Mouse (Mus musculus) heart, adult 11 months (tissue): ENCODE data around the gene Ppp1r21.

Experiments used
- DNase-seq: peaks from one replicate; pipeline ENCODE4 v3.0.0; 2022

The Ppp1r21 gene

DNA sequence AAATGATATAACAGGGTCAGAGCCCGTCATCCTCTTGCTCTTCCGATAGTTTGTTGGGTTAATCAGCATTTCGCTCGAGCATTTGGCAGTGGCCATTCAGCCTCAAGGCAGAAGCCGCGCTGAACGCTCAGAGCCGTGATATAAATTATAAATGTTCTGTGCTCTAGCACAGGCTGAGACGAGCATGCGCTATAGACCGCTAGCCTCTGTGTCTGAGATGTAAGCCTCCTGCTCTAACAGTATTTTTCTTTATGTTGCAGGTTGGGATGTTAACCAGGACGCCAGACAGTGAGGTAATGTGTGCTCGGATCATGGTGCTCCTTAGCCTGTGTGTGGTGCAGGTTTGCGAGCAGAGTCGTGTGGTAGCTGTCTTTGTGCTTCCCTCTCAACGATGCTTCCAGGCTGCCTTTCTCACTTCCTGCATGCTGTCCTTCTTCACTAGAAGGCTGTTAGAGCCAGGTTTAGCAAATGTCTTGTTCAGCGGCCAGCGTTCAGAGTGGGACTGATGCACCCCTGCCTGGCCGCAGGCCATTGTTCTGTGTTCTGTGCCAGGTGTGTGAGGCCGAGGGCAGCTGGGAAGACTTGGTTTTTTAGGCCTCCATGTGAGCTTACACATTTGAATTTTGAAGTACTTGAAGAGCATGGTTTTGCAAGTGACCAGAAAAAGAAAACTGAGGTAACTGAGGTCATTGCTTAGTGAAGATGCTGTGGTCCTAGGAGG, 48.8 kb downstream of the Ppp1r21 start:
- no peak for DNase-seq

DNA sequence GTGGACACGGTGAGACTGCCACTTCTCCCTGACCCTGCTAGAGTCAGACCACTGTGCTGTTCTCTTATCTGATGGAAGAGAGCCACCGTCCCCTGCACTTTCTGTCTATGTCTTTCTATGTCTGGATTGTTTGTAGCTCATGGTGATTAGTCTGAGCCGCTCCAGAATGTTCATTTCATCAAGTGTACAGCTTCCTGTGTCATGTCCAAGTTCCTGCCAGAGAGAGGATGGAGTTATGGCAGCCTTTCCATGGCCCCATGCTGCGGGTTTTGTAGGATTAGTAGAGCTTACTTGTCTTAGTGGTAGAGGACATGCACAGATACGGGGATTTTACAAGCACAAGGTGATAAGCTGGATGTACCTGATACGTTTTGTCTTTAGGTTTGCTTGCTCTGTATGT, 50.6 kb downstream of the Ppp1r21 start:
- DNase-seq: no peak

- DNase-seq: peak; percentile 97
Measured at GRCm38 (mm10) chr17:88581511-88582021, 51.6 kb downstream of the Ppp1r21 start.

- DNase-seq: no peak
Measured at GRCm38 (mm10) chr17:88582999-88583398, 53.1 kb downstream of the Ppp1r21 start.

GRCm38 (mm10) chr17:88583411-88583810, 53.5 kb downstream of the Ppp1r21 start:
- DNase-seq: no peak

DNA sequence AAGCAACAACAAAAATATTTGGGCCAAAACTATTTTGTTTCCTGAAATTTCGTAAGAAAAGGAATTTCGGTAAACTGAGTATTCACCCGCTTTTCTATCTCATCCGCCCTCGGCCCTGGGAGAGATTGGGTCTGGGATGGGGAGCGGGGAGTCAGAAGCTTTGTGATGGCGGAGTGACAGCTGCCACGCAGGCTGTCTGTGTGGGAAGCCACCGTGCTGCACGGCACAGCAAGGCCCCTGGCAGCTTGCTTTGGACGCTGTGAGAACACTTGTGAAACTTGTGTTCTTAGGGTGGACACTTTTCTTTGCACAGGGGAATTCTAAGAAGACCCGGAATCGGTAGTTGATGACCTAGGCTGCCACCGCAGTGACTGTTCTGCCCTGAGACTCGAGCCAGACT, 57.5 kb downstream of the Ppp1r21 start:
- no peak for DNase-seq

GRCm38 (mm10) chr17:88588228-88588627, 58.3 kb downstream of the Ppp1r21 start:
- no peak for DNase-seq

DNA sequence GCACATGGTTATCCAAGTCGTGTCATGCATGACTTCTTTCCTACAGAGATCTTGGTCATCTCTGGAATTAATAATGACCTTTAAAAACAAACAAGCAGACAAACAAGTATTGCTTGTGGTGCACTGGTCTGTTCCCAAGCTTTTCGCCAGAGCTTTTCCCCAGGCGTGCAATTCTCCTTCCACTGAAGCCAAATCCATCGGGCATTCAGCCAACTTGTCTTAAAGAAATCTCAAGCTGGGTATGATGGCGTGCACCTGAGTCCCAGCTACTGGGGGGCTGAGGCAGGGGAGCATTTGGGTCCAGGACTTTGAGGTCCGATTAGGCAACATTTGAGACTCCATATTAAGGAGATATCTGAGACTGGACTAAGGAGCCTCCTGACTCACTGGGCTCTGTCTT, 60.3 kb downstream of the Ppp1r21 start:
- DNase-seq: no peak

GRCm38 (mm10) chr17:88595071-88595470, 65.2 kb downstream of the Ppp1r21 start:
- no peak for DNase-seq

DNA sequence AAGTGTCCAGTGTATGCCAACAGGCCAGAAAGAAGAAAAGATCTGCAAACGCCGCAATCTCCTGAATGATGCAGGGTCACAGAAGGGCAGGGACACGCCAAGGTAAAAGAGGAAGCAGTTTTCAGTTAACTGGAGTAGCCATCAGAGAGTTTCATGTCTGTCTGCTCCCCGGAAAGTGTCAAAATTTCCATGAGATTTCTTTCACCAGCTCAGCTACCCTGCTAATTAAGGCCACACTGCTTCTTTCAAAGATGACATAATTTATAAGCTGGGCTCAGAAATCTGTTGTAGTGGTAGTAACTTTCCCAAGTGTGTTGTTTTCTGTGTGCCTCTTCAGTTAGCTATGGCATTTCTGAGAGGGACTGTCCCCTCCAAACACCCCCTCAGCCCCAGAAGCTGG, 66.2 kb downstream of the Ppp1r21 start:
- no peak for DNase-seq

GRCm38 (mm10) chr17:88596544-88597221, 66.8 kb downstream of the Ppp1r21 start:
- DNase-seq: peak; percentile 92

- peak; percentile 98 for DNase-seq
Measured at GRCm38 (mm10) chr17:88597222-88598055, 67.5 kb downstream of the Ppp1r21 start, which contains the start of gene Ston1. Gene Ston1, plus strand, starts transcription at chr17:88597684.

DNA sequence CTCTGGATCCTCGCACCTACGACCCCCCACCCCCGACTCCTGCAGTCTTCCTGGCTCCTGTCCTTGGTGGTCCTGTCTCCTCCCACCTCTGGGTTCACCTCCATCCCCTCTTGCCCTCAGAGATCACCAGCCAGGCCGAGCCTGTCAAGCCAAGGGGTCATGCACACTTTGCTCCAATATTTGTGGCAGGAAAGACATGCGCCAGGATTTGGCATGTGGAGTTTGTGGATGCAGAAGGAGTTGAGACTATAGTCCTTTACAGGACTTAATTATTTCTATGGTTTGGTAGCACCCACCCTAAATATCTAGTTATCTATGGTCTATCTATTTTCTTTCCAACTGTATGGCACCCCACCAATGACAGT, 68.1 kb downstream of the Ppp1r21 start:
- no peak for DNase-seq

- peak; percentile 91 for DNase-seq
Measured at GRCm38 (mm10) chr17:88598570-88599368, 68.9 kb downstream of the Ppp1r21 start.

DNA sequence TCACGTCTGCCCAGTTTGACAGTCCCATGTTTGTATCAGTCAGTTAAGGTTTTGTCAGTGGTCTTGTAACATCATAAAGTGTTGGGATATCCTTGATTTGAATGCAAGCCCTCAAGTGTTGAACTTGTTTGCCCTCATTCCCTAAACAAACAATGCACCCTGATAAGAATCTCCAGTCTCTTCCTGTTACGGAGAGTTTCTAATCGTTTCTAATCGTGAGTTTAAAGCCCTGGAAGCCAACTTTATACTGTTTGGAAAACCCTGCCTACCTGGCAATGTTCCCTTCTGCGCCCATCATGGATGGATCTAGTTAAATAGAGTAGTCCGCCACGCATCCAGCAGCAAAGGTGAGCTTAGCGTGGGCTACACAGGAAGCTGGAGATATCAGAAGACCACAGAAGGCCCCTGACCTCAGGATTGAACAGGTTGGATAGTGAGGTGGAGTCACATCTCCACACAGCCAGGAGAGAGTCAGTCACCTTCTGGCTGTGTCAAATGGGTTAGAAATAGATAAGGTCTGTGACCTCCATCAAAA, 70.6 kb downstream of the Ppp1r21 start:
- peak; percentile 91 for DNase-seq

- DNase-seq: no peak
Measured at GRCm38 (mm10) chr17:88603943-88604342, 74.0 kb downstream of the Ppp1r21 start.

- no peak for DNase-seq
Measured at GRCm38 (mm10) chr17:88606056-88606455, 76.1 kb downstream of the Ppp1r21 start.

- no peak for DNase-seq
Measured at GRCm38 (mm10) chr17:88609361-88609760, 79.4 kb downstream of the Ppp1r21 start.

- no peak for DNase-seq
Measured at GRCm38 (mm10) chr17:88611057-88611456, 81.1 kb downstream of the Ppp1r21 start.

GRCm38 (mm10) chr17:88613172-88613571, 83.3 kb downstream of the Ppp1r21 start:
- DNase-seq: no peak

DNA sequence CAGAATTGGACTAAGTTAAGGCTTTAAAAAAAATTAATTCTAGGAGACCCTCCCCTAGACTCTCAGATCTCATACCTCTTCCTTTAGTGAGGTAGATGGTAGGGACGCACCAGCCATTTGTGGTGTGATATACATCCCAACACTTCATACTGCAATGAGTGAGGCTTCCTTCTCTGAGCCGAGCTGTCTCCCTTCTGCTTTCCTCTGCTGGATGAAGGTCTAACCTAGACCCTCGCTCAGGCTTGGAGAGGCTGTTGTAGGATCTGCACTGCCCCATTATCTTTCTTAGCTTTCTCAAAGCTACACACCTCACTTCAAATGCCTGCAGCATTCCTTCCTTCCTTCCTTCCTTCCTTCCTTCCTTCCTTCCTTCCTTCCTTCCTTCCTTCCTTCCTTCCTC, 83.8 kb downstream of the Ppp1r21 start:
- DNase-seq: no peak

DNA sequence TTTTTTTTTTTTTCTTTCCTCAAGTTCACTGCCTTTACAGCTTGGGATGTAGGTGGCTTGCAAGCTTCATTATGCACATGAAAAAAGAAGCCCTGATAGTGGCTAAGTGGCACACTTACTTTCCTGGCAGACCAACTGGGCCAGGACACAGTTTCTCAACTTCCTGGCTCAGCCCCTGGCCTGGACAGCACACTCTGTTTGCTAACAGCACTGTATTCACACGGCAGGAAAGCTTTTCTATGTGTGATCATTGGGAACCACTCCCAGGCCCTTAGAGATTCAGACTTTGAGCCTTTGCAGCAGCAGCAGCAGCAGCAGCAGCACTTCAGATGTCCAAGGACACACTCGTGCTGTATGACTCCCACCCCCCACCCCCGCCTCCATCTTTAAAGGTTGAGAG, 84.3 kb downstream of the Ppp1r21 start:
- DNase-seq: peak; percentile 94
